Mouse (Mus musculus): ENCODE measurements around the gene Gtpbp6.

- TF ChIP-seq CTCF (IDR thresholded peaks at IDR 0.05; ENCODE audit: low read depth, low read length) (no peak), POLR2A (IDR thresholded peaks at IDR 0.05; ENCODE audit: extremely low read depth, insufficient read depth, low read length) (no peak)
These were observed 34.3 kb upstream of the Gtpbp6 start for GRCm38 (mm10) chr5:110142309-110142708.

Measured in liver, adult 2 months (tissue).